Mouse (Mus musculus) forebrain, postnatal 0 days (tissue): Measurements from ENCODE around the gene Prkar2b. TPM values are rescaled to one million over a fixed set of nuclear protein-coding genes. Genes with fewer than 3 reads are reported as not detected.
A peak's percentile ranks its signal among the peaks of the same experiment; 100 is the strongest.

Experiments used
- ATAC-seq: fragments of 200-750 bp; cut with Nextera tagmentation; 2 replicates; pipeline ENCODE4 v1.8.0; 2017; ENCODE audit warnings: mild to moderate bottlenecking, moderate library complexity
- DNase-seq: peaks from one replicate; pipeline ENCODE4 v3.0.0-alpha.2; 2015
- H3K27ac ChIP-seq: fragments of 300-500 bp; sonication (generic); 2 replicates; pipeline ENCODE4 v1.5.1; 2014; ENCODE audit warnings: low read depth, mild to moderate bottlenecking, antibody characterized with exemption, low read length, moderate library complexity, mixed read lengths
- H3K27me3 ChIP-seq: fragments of 300-500 bp; sonication (generic); 2 replicates; pipeline ENCODE4 v1.6.1; 2014; ENCODE audit warnings: mild to moderate bottlenecking, low read length, mixed read lengths; ENCODE audit not compliant: insufficient read depth
- H3K36me3 ChIP-seq: fragments of 300-500 bp; sonication (generic); 2 replicates; pipeline ENCODE4 v1.6.1; 2014; ENCODE audit warnings: mild to moderate bottlenecking, moderate library complexity; ENCODE audit not compliant: insufficient read depth
- H3K4me1 ChIP-seq: fragments of 300-500 bp; sonication (generic); 2 replicates; pipeline ENCODE4 v1.6.1; 2014; ENCODE audit warnings: antibody characterized with exemption; ENCODE audit not compliant: insufficient read depth
- H3K4me2 ChIP-seq: fragments of 300-500 bp; sonication (generic); 2 replicates; pipeline ENCODE4 v1.6.1; 2014; ENCODE audit warnings: low read depth, mild to moderate bottlenecking, moderate library complexity
- H3K4me3 ChIP-seq: fragments of 300-500 bp; sonication (generic); 2 replicates; pipeline ENCODE4 v1.5.1; 2014; ENCODE audit warnings: low read depth, low read length, mixed read lengths
- H3K9ac ChIP-seq: fragments of 300-500 bp; sonication (generic); 2 replicates; pipeline ENCODE4 v1.6.1; 2014; ENCODE audit warnings: mild to moderate bottlenecking
- H3K9me3 ChIP-seq: fragments of 300-500 bp; sonication (generic); 2 replicates; pipeline ENCODE4 v1.6.1; 2016; ENCODE audit warnings: low read length
- CTCF ChIP-seq: sonication (generic); IDR thresholded peaks from 2 replicates; pipeline ENCODE4 v1.5.1; 2016; ENCODE audit warnings: antibody characterized with exemption, control low read depth, low read depth
- WGBS: fragments of 180-500 bp; shearing (Covaris S2); extraction: QIAGEN DNeasy Blood & Tissue Kit; methylation state at CpG from one replicate; pipeline ENCODE4 v1.1.7; 2014; 5-methylcytosine and 5-hydroxymethylcytosine counted together
- polyA plus RNA-seq: library from polyadenylated mRNA; unstranded; fragments of >200 nt; fragmentation: Nextera tagmentation; extraction: Ambion mirVana; gene quantifications from 2 replicates; pipeline ENCODE4 v1.2.1, GENCODE M21; 2015
- total RNA-seq: library from RNA; depleted of rRNA; stranded (reverse); fragments of >200 nt; gene quantifications from 2 replicates; pipeline ENCODE4 v1.2.3, GENCODE M21; 2014

Prkar2b gene
- total and polyA plus RNA-seq, 2 experiments from 2014 or later = 129 to 215 TPM

GRCm38 (mm10) chr12:31997328-31997878 lies 63.7 kb downstream of the Prkar2b start:
- H3K36me3 ChIP-seq = 0 out of 2 replicates have a peak, but pooled peaks cover 3% of the 10 kb centered on the region
- 0 out of 2 replicates have a peak, but pooled peaks cover 7% of the 10 kb centered on the region for H3K4me1 ChIP-seq
- no peak overlapping the region for H3K9ac ChIP-seq
- no peak for ATAC-seq
- TF ChIP-seq CTCF = no peak
- no peak for DNase-seq
- no peaks in the 10 kb centered on the region for H3K27me3 ChIP-seq
- H3K4me3 ChIP-seq = no peak overlapping the region
- H3K4me2 ChIP-seq = no peak overlapping the region
- 56% methylated on average over 3 of the region's 3 CpGs for WGBS
- no peaks in the 10 kb centered on the region for H3K9me3 ChIP-seq
- H3K27ac ChIP-seq = no peak overlapping the region

GRCm38 (mm10) chr12:31996877-31997276 lies 64.2 kb downstream of the Prkar2b start:
- 82% methylated on average over 5 of the region's 5 CpGs for WGBS
- ATAC-seq (no peak), DNase-seq (no peak)
- Histone ChIP-seq H3K4me2 (no peak overlapping the region), H3K4me1 (0 out of 2 replicates have a peak, but pooled peaks cover 7% of the 10 kb centered on the region), H3K9me3 (no peaks in the 10 kb centered on the region), H3K4me3 (no peak overlapping the region), H3K36me3 (0 out of 2 replicates have a peak, but pooled peaks cover 3% of the 10 kb centered on the region), H3K9ac (no peak overlapping the region), H3K27me3 (no peaks in the 10 kb centered on the region), H3K27ac (no peak overlapping the region)
- TF ChIP-seq CTCF = no peak

GRCm38 (mm10) chr12:31990575-31990974 lies 70.5 kb downstream of the Prkar2b start:
- H3K4me2 ChIP-seq = no peak overlapping the region
- 0 out of 2 replicates have a peak, but pooled peaks cover 3% of the 10 kb centered on the region for H3K4me1 ChIP-seq
- no peak for ATAC-seq
- H3K4me3 ChIP-seq = no peak overlapping the region
- no peak overlapping the region for H3K9ac ChIP-seq
- no peaks in the 10 kb centered on the region for H3K9me3 ChIP-seq
- H3K27ac ChIP-seq = 0 out of 2 replicates have a peak overlapping the region, but pooled peaks have one; percentile 23
- WGBS = 88% methylated on average over 4 of the region's 4 CpGs
- DNase-seq = no peak
- H3K27me3 ChIP-seq = no peaks in the 10 kb centered on the region
- no peak for TF ChIP-seq CTCF
- 0 out of 2 replicates have a peak, but pooled peaks cover 3% of the 10 kb centered on the region for H3K36me3 ChIP-seq

- no peak overlapping the region for H3K27ac ChIP-seq
- no peak overlapping the region for H3K9ac ChIP-seq
- no peak overlapping the region for H3K4me2 ChIP-seq
- no peak for TF ChIP-seq CTCF
- DNase-seq = no peak
- no peak overlapping the region for H3K4me3 ChIP-seq
- ATAC-seq = no peak
- no peaks in the 10 kb centered on the region for H3K27me3 ChIP-seq
- 0 out of 2 replicates have a peak, but pooled peaks cover 3% of the 10 kb centered on the region for H3K36me3 ChIP-seq
- H3K4me1 ChIP-seq = peaks cover 9% of the 10 kb centered on the region; the same call in 1 of the 2 replicates
- no peaks in the 10 kb centered on the region for H3K9me3 ChIP-seq
These were observed 71.4 kb downstream of the Prkar2b start for GRCm38 (mm10) chr12:31989726-31990125.

GRCm38 (mm10) chr12:31986463-31986862 lies 74.6 kb downstream of the Prkar2b start:
- no peak overlapping the region for H3K9ac ChIP-seq
- no peak for TF ChIP-seq CTCF
- 97% methylated on average over 2 of the region's 2 CpGs for WGBS
- no peak for ATAC-seq
- H3K36me3 ChIP-seq = no peaks in the 10 kb centered on the region
- H3K4me1 ChIP-seq = peaks cover 21% of the 10 kb centered on the region
- no peak overlapping the region for H3K4me3 ChIP-seq
- no peaks in the 10 kb centered on the region for H3K27me3 ChIP-seq
- no peak overlapping the region for H3K27ac ChIP-seq
- H3K4me2 ChIP-seq = no peak overlapping the region
- DNase-seq = no peak
- no peaks in the 10 kb centered on the region for H3K9me3 ChIP-seq

GRCm38 (mm10) chr12:31985738-31986137 lies 75.4 kb downstream of the Prkar2b start:
- H3K4me3 ChIP-seq = no peak overlapping the region
- ATAC-seq (no peak), DNase-seq (no peak)
- peaks cover 21% of the 10 kb centered on the region for H3K4me1 ChIP-seq
- no peak overlapping the region for H3K27ac ChIP-seq
- no peak overlapping the region for H3K9ac ChIP-seq
- H3K36me3 ChIP-seq = no peaks in the 10 kb centered on the region
- no peak overlapping the region for H3K4me2 ChIP-seq
- WGBS = 61% methylated on average over 6 of the region's 6 CpGs
- H3K9me3 ChIP-seq = no peaks in the 10 kb centered on the region
- no peaks in the 10 kb centered on the region for H3K27me3 ChIP-seq
- no peak for TF ChIP-seq CTCF

- no peak for ATAC-seq
- 64% methylated on average over 12 of the region's 12 CpGs for WGBS
- TF ChIP-seq CTCF = no peak
- Histone ChIP-seq H3K27ac (peak overlapping the region; percentile 59), H3K36me3 (no peaks in the 10 kb centered on the region), H3K4me1 (peaks cover 21% of the 10 kb centered on the region), H3K4me3 (no peak overlapping the region), H3K27me3 (no peaks in the 10 kb centered on the region), H3K4me2 (no peak overlapping the region), H3K9ac (no peak overlapping the region), H3K9me3 (no peaks in the 10 kb centered on the region)
- no peak for DNase-seq
These were observed 76.4 kb downstream of the Prkar2b start for GRCm38 (mm10) chr12:31984664-31985063.
